Mouse (Mus musculus): Measurements from ENCODE around the gene Syngap1. TPM values are rescaled to one million over a fixed set of nuclear protein-coding genes. Genes with fewer than 3 reads are reported as not detected.

Syngap1 gene
- total RNA-seq, 2 experiments from 2014 or later, result 3.4 to 3.5 TPM

DNA sequence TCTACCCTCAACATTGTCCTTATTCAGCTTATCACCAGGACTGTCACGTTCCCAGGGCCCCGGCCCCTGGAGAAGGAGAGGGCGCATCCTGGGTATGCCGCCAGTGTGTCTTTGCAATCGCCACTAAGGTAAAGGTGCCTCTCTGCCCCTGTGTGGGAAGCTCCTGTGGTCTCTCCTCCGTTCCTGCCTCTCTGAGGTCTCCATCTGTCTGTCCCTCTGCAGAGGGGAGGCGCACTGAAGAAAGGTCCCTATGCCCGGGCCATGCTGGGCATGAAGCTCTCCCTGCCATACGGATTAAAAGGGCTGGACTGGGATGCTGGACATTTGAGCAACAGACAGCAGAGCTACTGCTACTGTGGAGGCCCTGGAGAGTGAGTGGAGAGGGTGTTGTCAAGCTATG, 6.0 kb upstream of the Syngap1 start:
- no peak for DNase-seq
- intact Hi-C loops (cut with DNase I), result loop anchor here (10.0 kb wide), 1 partner anchor 270 kb away; the partner anchor contains the start of gene Lemd2

GRCm38 (mm10) chr17:26936453-26936852, 4.6 kb upstream of the Syngap1 start:
- no peak for DNase-seq
- intact Hi-C loops (cut with DNase I), result loop anchor here (10.0 kb wide), 1 partner anchor 268 kb away; the partner anchor contains the start of gene Lemd2

DNA sequence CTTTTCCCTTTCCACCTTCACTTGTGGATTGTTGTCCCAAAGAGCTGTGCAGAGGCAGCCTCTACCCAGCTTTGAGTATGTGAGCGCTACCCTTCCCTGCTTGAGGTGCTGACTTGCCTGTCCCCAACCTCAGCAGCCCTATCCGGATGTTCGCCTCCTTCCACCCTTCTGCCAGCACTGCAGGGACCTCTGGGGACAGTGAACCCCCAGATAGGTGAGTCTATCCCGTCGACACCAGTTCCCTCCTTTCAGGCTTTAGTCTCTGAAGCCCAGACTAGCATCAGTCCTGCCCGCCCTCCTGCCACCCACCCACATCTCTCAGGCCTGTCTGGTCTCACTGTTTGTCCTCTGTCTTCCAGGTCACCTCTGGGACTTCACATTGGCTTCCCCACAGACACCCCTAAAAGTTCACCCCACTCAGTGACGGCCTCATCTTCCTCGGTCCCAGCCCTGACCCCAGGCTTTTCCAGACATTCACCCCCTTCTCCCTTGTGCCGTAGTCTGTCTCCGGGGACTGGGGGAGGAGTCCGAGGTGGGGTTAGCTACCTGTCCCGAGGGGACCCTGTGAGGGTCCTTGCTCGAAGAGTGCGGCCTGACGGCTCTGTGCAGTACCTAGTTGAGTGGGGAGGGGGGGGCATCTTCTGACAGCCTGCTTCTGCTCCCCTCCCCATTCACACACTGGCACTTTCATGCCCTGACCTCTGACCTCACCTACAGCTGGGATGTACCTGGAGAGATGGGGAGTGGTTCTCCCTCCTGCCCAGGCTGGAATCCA, 3.9 kb upstream of the Syngap1 start:
- no peak for DNase-seq
- intact Hi-C loops (cut with DNase I), result loop anchor here (10.0 kb wide), 1 partner anchor 268 kb away; the partner anchor contains the start of gene Lemd2

DNA sequence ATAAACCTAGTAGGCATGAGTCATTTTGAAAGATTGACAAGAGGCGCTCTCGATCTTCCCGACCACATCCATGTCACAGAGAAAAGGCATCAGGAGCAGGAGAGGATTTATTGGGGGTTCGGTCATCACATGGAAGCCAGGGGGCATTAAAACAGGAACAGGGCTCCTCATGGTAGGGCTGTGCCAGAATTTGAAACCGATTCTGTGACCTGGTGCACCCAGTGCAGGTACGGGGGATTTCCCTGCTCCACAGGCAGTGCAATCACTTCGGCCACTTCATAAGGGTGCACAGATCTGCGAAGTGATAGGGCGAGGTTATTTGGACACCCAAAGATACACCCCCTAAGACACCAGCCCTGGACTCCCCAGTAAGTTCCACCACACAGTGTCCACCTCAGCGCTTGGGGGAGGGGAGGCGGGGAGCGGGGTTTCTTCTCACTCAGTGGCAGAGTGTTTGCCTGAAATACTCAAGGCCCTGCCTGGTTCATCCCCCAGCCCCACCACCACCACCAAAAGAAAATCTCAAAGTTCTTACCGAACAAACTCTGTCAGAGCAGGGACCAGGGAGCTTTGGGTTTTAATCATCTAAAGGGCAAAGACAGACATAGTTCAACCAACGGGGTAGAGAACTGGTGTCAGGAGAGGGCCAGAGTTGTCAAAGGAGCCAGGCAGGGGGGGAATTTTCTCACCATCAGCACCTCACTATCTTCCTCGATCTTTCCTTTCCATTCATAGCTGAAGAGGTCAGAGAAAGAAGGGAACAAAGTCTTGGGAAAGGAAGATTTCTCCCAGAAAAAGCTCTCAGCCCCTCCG, 3.0 kb upstream of the Syngap1 start:
- intact Hi-C loops (cut with DNase I), result loop anchor here (10.0 kb wide), 1 partner anchor 267 kb away; the partner anchor contains the start of gene Lemd2
- DNase-seq, result no peak

GRCm38 (mm10) chr17:26938731-26939130, 2.3 kb upstream of the Syngap1 start:
- intact Hi-C loops (cut with DNase I), result loop anchor here (10.0 kb wide), 1 partner anchor 266 kb away; the partner anchor contains the start of gene Lemd2
- no peak for DNase-seq

GRCm38 (mm10) chr17:26939178-26939972, 1.7 kb upstream of the Syngap1 start, which contains the start of gene Cuta:
TSS of gene Cuta (minus strand) at chr17:26939569.
- peak; percentile 99 for DNase-seq
- intact Hi-C loops (cut with DNase I), result loop anchor here (10.0 kb wide), 1 partner anchor 265 kb away; the partner anchor contains the start of gene Lemd2

- no peak for DNase-seq
- intact Hi-C loops (cut with DNase I), result loop anchor here (10.0 kb wide), 1 partner anchor 265 kb away; the partner anchor contains the start of gene Lemd2
Observed at GRCm38 (mm10) chr17:26939973-26940300, 1.1 kb upstream of the Syngap1 start.

GRCm38 (mm10) chr17:26941841-26942570, 953 bp downstream of the Syngap1 start:
- no peak for DNase-seq
- intact Hi-C loops (cut with DNase I), result no loop called here

DNA sequence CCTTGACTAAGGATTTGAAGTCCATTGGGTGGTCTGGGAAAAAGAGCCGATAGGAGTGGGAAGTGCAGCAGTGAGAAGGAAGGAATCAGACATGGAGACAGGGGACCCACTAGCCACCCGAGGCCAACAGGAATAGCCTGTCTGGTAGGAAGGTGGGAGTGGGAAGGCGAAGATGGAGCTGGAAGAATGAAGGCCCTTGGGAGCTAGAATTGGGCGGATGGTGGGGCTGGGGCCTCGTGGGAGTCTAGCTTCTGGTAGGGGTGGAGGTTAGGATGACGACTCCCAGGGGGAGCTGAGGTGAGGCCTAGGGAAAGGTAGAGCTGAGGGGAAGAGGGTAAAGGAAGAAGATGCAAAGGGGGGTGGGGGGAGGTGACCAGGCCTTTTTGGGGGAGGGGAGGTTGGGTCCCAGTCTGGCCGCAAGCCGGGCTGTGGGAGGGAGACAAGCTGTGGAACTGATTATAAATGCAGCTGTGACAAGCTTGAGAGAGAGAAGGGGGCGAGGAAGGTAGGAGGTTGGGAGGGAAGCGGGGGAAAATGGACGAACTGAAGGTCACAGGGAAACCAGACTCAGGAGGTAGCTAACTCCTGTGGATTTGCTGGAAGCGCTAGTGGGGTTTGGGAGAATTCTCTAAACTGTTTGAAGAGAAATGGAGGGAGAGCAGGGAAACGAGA, 4.9 kb downstream of the Syngap1 start:
- intact Hi-C loops (cut with DNase I), result loop anchor here (5.0 kb wide), 1 partner anchor 49 kb away; no protein-coding TSS in a partner anchor
- DNase-seq, result no peak

DNA sequence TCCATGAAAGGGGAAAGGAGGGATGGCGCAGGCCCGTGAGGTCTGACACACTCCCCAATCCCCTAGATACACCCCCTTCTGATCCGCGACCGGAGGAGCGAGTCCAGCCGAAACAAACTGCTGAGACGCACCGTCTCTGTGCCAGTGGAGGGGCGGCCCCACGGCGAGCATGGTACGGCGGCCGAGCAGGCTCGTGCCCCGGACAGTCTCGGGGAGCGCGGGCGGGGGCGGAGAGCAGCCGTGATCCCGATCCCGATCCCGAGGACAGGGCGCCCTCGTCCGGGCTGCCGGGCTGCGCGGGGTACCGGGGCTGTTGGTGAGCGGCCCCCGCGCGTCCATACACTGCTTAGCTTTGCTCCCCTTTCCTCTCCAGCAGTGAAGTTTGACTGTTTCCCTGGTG, 5.5 kb downstream of the Syngap1 start:
- peak; percentile 73 to 79 for DNase-seq
- intact Hi-C loops (cut with DNase I), result loop anchor here (5.0 kb wide), 1 partner anchor 49 kb away; no protein-coding TSS in a partner anchor

DNA sequence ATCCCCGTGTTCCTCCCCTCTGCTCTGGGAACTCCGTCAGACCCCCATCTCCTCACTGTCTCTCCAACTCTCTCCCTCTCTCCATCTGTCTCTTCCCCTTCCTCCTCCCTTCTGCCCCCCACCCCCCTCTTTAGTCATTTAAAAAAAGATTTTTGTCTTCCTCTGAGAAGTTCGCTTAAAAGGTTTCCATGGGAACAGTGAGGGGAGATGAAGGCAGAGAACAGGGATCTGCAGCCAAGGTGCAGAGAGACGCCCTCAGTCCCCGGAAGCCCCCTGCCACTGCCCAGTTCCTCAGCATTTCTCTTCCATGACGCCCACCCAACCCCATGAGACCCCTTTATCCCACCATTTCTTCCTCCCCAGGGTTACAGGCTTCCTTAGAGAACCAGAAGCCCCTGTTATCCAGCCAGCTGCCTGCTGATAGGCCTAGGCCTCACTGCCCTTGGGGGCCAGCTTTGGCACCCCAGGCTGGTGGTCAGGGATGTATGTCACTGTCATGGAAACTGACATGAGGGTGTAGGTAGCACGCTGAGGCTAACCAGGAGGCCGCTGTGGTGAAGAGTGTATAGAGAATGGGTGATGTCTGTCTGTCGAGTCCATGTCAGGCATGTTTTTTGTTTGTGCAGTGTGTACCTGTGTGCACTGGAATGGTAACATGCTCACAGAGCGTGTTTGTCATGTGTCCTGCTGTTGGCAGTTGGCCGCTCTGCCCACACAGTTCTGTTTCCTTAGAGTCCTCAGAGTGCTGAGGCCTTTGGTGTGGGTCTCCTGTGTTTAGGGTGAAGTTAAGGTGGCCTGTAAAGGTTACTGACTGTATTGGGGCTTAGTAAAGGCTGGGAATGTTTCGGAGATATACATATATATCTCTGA, 6.4 kb downstream of the Syngap1 start:
- intact Hi-C loops (cut with DNase I), result loop anchor here (5.0 kb wide), 1 partner anchor 50 kb away; no protein-coding TSS in a partner anchor
- DNase-seq, result no peak

GRCm38 (mm10) chr17:26948316-26949050, 7.4 kb downstream of the Syngap1 start:
- DNase-seq, result no peak
- intact Hi-C loops (cut with DNase I), result loop anchor here (5.0 kb wide), 1 partner anchor 51 kb away; no protein-coding TSS in a partner anchor

DNA sequence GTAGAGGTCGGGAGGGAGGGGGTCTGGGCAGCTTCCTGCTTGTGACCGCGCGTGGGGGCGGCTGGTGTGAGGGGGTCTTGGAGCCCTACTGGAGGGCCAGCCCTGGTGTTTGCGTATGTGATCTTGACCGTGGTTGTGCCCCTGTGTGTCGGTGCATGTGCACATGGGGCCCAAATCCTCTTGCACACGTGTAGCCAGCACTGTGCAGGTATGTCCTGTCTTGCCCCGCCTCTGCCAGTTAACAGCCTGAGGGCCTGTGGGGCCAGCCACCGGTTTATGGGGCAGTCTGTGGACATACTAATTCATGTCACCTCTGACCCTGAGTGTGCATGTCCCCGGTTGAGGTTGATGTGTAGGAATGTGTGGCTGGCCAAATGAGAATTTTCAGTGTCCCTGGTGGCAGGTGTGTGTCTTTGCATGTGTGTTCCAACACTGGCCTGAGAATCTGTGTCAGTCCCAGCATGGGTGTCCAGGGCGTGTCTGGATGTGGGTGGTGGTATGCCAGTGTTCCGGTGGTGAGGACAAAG, 8.1 kb downstream of the Syngap1 start:
- DNase-seq, result no peak
- intact Hi-C loops (cut with DNase I), result loop anchor here (5.0 kb wide), 1 partner anchor 52 kb away; no protein-coding TSS in a partner anchor

DNA sequence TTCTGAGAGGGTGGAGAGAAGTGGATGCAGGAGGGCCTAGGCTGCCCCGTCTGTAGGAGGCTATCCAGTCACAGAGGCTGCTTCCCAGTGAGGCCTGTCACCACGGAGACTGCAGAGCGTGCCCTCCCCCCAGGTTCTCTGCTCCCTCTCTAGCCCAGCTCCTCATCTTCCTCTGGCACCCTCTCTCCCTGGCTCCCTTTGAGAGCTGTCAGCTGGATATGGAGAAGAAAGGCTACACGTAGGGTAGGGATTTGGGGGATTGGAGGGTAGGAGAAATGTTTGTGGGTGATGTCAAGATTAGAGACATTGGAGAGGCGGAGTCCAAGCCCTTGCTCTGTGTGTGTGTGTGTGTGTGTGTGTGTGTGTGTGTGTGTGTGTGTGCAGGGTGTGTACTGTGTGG, 8.8 kb downstream of the Syngap1 start:
- no peak for DNase-seq
- intact Hi-C loops (cut with DNase I), result loop anchor here (5.0 kb wide), 1 partner anchor 53 kb away; no protein-coding TSS in a partner anchor

DNA sequence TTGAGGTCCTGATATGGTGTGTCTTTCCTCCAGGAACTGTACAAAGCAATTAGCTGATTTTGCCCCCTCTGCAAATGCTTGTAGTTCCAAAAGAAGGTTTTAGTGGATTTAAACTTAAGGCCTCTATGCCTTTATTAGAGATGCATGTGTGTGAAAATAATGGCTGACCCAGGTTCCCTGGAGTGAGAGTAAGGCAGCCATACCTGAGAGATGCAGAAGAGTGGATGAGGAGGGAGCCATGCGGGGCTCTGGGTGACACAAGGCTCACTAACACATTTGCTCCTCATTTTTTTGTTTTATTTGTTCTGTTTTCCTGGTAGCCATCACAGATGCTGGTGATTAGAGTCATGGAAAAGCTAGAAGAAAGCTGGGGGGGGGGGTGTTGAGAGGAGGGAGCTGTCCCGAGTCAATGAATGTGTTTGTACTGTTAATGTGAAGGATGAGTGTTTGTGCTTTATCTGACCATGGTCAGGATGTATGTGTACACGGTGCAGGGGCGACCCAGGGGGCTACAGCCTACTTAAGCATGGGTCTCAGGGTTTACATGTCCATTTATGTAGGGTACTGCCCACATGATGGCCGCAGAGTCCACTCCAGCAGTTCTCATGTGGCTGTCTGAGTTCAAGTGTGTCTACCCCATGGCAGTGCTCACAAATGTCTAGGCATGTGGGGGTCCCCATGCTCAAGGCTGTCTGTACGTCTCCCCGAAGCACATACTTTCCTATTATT, 9.7 kb downstream of the Syngap1 start:
- intact Hi-C loops (cut with DNase I), result no loop called here

GRCm38 (mm10) chr17:26951406-26951805, 10.4 kb downstream of the Syngap1 start:
- intact Hi-C loops (cut with DNase I), result no loop called here
- peak in 1 of 2 experiments; percentile 62 for DNase-seq

More for the DNA sequence above, 9.7 kb downstream of the Syngap1 start:
- DNase-seq, result no peak

All from gastrocnemius, postnatal 36 days (tissue).